Mouse (Mus musculus) heart, adult 2 months (tissue): ENCODE measurements at regions not wholly inside any gene's neighbourhood (a gene's known extent, or its start where the extent isn't known, plus 50 kb on each side); places are given as distances from the start of the nearest gene placed in this dataset.

Source experiments
- DNase-seq, 2 experiments: peaks; one replicate each; pipeline ENCODE4 v3.0.0; 2021
- H3K27ac ChIP-seq: fragments of 200-600 bp; 2 replicates; pipeline ENCODE4 v1.8.1; 2022
- H3K27me3 ChIP-seq: fragments of 200-500 bp; 2 replicates; pipeline ENCODE4 v1.6.1; 2012; ENCODE audit warnings: mild to moderate bottlenecking, low read length, inconsistent platforms, mixed read lengths; ENCODE audit not compliant: control insufficient read depth, insufficient read depth
- H3K36me3 ChIP-seq: fragments of 200-500 bp; 2 replicates; pipeline ENCODE4 v1.6.1; 2012; ENCODE audit warnings: low read length, inconsistent platforms; ENCODE audit not compliant: control insufficient read depth, insufficient read depth
- H3K4me1 ChIP-seq: fragments of 200-500 bp; 2 replicates; pipeline ENCODE4 v1.6.1; 2011; ENCODE audit warnings: low read length; ENCODE audit not compliant: control insufficient read depth, insufficient read depth
- H3K4me3 ChIP-seq: fragments of 200-600 bp; 2 replicates; pipeline ENCODE4 v1.8.1; 2022
- H3K79me2 ChIP-seq: fragments of 200-500 bp; replicated peaks from 2 replicates; pipeline ENCODE4 v1.6.1; 2012; ENCODE audit warnings: mild to moderate bottlenecking, inconsistent platforms, low read length, moderate library complexity, mixed read lengths; ENCODE audit not compliant: control insufficient read depth, insufficient read depth
- H3K9ac ChIP-seq: fragments of 200-500 bp; 2 replicates; pipeline ENCODE4 v1.6.1; 2012; ENCODE audit warnings: low read depth, mild to moderate bottlenecking, control low read depth, inconsistent platforms, low read length, mixed read lengths
- CTCF ChIP-seq: fragments of 200-600 bp; IDR thresholded peaks from 2 replicates; pipeline ENCODE4 v1.8.1; 2022; ENCODE audit warnings: antibody characterized with exemption, mild to moderate bottlenecking, moderate library complexity
- EP300 ChIP-seq: fragments of 200-500 bp; IDR thresholded peaks from 2 replicates; pipeline ENCODE4 v1.6.1; 2011; ENCODE audit warnings: low read depth, low read length, control low read depth; ENCODE audit not compliant: insufficient read depth
- POLR2A ChIP-seq: fragments of 200-500 bp; IDR thresholded peaks from 2 replicates; pipeline ENCODE4 v1.6.1; 2011; ENCODE audit warnings: mild to moderate bottlenecking, low read depth, low read length, control low read depth; ENCODE audit not compliant: insufficient read depth
- WGBS: fragments of 180-500 bp; shearing (Covaris S2); methylation state at CpG from one replicate; pipeline ENCODE4 v1.1.7; 2018; 5-methylcytosine and 5-hydroxymethylcytosine counted together
- intact Hi-C: fragments of 180-260 bp; cut with DNase I; formaldehyde crosslinking; loops from one replicate; pipeline ENCODE4 v1.15.1; 2025

DNA sequence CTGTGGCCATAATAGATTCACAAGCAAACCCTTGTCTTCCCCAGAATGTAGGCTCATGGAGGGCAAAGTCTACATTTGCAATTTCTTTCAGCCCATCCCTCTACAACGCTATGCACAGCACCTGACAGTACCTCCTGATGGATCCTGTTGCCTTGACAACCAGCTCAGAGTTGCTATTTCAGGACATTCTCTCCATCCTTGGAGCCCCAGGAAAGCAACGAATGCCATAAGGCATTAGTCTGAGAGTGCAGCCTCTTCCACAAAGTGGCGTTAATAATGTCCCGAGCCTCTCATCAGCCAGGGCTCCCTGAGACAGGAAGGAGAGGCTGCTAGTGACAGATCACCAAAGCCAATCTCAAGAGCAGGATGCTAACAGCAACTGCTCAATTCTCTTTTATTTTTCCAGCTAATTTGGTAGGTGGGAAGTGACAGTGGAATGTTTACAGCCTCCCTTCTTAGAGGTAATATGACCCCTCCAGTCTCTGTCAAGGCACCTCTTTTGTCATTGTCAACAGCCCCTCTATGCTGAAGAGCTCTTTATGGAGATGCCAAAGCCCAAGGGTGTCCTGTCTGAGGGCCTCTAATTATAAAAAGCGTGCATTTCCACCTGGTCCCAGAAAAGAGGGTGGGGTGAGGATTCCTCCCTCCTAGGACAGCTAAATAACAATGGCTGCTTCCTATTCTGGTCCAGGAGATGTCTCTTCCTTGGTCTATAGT, 174.2 kb upstream of the Castor2 start:
- no peaks in the 10 kb centered on the region for H3K4me1 ChIP-seq
- no peak for TF ChIP-seq EP300
- no peak for TF ChIP-seq POLR2A
- no peak for TF ChIP-seq CTCF
- no peak overlapping the region for H3K27ac ChIP-seq
- no peaks in the 10 kb centered on the region for H3K27me3 ChIP-seq
- H3K36me3 ChIP-seq = no peaks in the 10 kb centered on the region
- intact Hi-C loops = no loop called here
- H3K79me2 ChIP-seq = no peaks in the 10 kb centered on the region
- no peak for DNase-seq
- H3K4me3 ChIP-seq = no peak overlapping the region
- H3K9ac ChIP-seq = no peak overlapping the region
- WGBS = 36% methylated on average over 5 of the region's 5 CpGs

DNA sequence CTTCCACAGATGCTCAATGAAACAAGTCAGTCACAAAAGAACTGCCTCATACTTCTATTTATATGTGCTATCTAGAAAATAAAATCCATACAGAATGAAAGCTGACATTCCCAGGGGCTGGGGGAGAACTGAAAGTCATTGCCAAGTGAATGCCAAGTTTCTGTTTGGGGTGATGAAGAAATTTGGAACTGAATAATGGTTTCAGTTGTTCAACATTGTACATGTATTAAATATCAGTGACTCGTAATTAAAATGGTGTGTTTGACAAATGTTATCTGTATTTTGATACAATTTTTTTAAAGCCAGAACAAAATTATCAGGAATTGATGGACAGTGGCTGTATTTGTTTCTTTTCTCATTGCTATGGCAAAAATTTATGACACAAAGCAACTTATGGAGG, 177.3 kb upstream of the Castor2 start:
- Histone ChIP-seq H3K27me3 (no peaks in the 10 kb centered on the region), H3K4me1 (no peaks in the 10 kb centered on the region), H3K36me3 (no peaks in the 10 kb centered on the region), H3K27ac (no peak overlapping the region), H3K4me3 (no peak overlapping the region), H3K9ac (no peak overlapping the region), H3K79me2 (no peaks in the 10 kb centered on the region)
- intact Hi-C loops = no loop called here
- no peak for DNase-seq
- 64% methylated on average over 1 of the region's 1 CpGs for WGBS
- TF ChIP-seq POLR2A = no peak
- TF ChIP-seq EP300 = no peak
- no peak for TF ChIP-seq CTCF

- no peak overlapping the region for H3K9ac ChIP-seq
- no peaks in the 10 kb centered on the region for H3K36me3 ChIP-seq
- no peak for DNase-seq
- H3K27ac ChIP-seq = no peak overlapping the region
- no peak overlapping the region for H3K4me3 ChIP-seq
- H3K79me2 ChIP-seq = no peaks in the 10 kb centered on the region
- H3K4me1 ChIP-seq = no peaks in the 10 kb centered on the region
- H3K27me3 ChIP-seq = no peaks in the 10 kb centered on the region
- TF ChIP-seq EP300 (no peak), POLR2A (no peak), CTCF (no peak)
- intact Hi-C loops = no loop called here
Measured at GRCm38 (mm10) chr5:133915734-133916550, 183.6 kb upstream of the Castor2 start.

DNA sequence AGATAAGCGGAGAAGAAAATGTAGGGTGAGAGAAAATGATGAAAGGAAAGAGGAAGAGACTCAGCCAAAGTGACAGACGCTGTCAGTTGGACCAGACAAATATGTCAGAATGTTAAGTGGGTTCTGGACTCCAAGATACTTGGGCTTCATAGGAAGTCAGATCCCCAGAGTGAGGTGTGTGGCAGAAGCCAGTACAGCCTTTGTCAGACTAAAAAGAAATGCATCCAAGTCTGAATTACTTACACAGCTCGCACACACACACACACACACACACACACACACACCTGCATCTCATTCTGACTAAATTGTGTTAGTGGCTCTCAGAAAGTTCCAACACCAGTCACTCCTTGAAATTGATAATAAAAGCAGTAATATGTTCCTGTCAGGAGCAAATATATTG, 192.1 kb upstream of the Castor2 start:
- TF ChIP-seq EP300 = no peak
- TF ChIP-seq POLR2A = no peak
- no peak for TF ChIP-seq CTCF
- no peaks in the 10 kb centered on the region for H3K79me2 ChIP-seq
- intact Hi-C loops = no loop called here
- no peaks in the 10 kb centered on the region for H3K4me1 ChIP-seq
- no peak overlapping the region for H3K27ac ChIP-seq
- WGBS = 62% methylated on average over 3 of the region's 3 CpGs
- H3K27me3 ChIP-seq = no peaks in the 10 kb centered on the region
- H3K36me3 ChIP-seq = no peaks in the 10 kb centered on the region
- no peak overlapping the region for H3K4me3 ChIP-seq
- no peak overlapping the region for H3K9ac ChIP-seq
- no peak for DNase-seq

GRCm38 (mm10) chr5:133898025-133898598, 201.4 kb upstream of the Castor2 start:
- H3K4me1 ChIP-seq = no peaks in the 10 kb centered on the region
- H3K9ac ChIP-seq = no peak overlapping the region
- H3K4me3 ChIP-seq = no peak overlapping the region
- H3K36me3 ChIP-seq = no peaks in the 10 kb centered on the region
- H3K27ac ChIP-seq = no peak overlapping the region
- intact Hi-C loops = no loop called here
- H3K79me2 ChIP-seq = no peaks in the 10 kb centered on the region
- WGBS = 50% methylated on average over 4 of the region's 4 CpGs
- H3K27me3 ChIP-seq = no peaks in the 10 kb centered on the region
- no peak for DNase-seq
- TF ChIP-seq CTCF (peak; percentile 66), EP300 (no peak), POLR2A (no peak)

DNA sequence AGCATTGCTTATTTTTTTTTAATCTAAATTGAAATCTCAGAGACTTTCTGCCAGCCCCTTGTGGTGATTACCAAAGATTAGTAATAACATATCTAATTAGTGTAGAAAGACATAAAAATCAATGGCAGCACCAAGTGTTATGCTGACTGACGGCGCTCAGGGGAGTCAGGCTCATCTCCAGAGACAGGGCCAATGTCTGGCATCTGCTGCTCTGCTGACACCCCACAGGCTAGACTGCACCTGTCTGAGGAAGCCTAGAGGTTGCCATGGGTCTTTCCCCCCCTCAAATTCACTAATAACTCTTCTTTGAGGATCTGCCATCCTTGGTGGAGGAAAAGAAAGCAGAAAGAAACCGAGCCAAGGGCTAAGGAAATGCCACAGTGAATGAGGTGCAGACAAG, 208.8 kb upstream of the Castor2 start:
- WGBS = 82% methylated on average over 3 of the region's 3 CpGs

More for the DNA sequence above, 208.8 kb upstream of the Castor2 start:
- H3K4me3 ChIP-seq = no peak overlapping the region
- intact Hi-C loops = no loop called here
- H3K27ac ChIP-seq = no peak overlapping the region
- DNase-seq = no peak
- H3K27me3 ChIP-seq = no peaks in the 10 kb centered on the region
- H3K79me2 ChIP-seq = no peaks in the 10 kb centered on the region
- H3K9ac ChIP-seq = no peak overlapping the region
- TF ChIP-seq CTCF (no peak), EP300 (no peak), POLR2A (no peak)
- H3K36me3 ChIP-seq = no peaks in the 10 kb centered on the region
- H3K4me1 ChIP-seq = no peaks in the 10 kb centered on the region
